Mouse (Mus musculus): ENCODE results near the gene Rab36.
A peak's percentile ranks its signal among the peaks of the same experiment; 100 is the strongest.

Rab36 gene

GRCm38 (mm10) chr10:75070281-75070976 is 33.6 kb downstream of the Rab36 start:
- DNase-seq (ENCODE audit: low spot score): peak; percentile 65

- DNase-seq (ENCODE audit: low spot score): no peak
Observed at GRCm38 (mm10) chr10:75075665-75076064, 38.8 kb downstream of the Rab36 start.

GRCm38 (mm10) chr10:75078174-75079128 is 41.6 kb downstream of the Rab36 start:
- DNase-seq (ENCODE audit: low spot score): no peak

- DNase-seq (ENCODE audit: low spot score): no peak
Observed at GRCm38 (mm10) chr10:75085330-75085729, 48.5 kb downstream of the Rab36 start.

GRCm38 (mm10) chr10:75088471-75088870 is 51.6 kb downstream of the Rab36 start:
- no peak for DNase-seq (ENCODE audit: low spot score)

- no peak for DNase-seq (ENCODE audit: low spot score)
Observed at GRCm38 (mm10) chr10:75091478-75092152, 54.8 kb downstream of the Rab36 start.

GRCm38 (mm10) chr10:75093252-75093987 is 56.6 kb downstream of the Rab36 start:
- no peak for DNase-seq (ENCODE audit: low spot score)

GRCm38 (mm10) chr10:75094338-75094737 is 57.5 kb downstream of the Rab36 start:
- DNase-seq (ENCODE audit: low spot score): no peak

GRCm38 (mm10) chr10:75095216-75095615 is 58.4 kb downstream of the Rab36 start:
- DNase-seq (ENCODE audit: low spot score): no peak

GRCm38 (mm10) chr10:75098446-75099183 is 61.8 kb downstream of the Rab36 start:
- peak; percentile 22 for DNase-seq (ENCODE audit: low spot score)

GRCm38 (mm10) chr10:75100298-75100697 is 63.4 kb downstream of the Rab36 start:
- no peak for DNase-seq (ENCODE audit: low spot score)

- no peak for DNase-seq (ENCODE audit: low spot score)
Observed at GRCm38 (mm10) chr10:75103502-75103901, 66.6 kb downstream of the Rab36 start.

Measured in testis, postnatal 14 days (tissue).